Mouse (Mus musculus): ENCODE data around the gene Arl15. TPM values are rescaled to one million over a fixed set of nuclear protein-coding genes. Genes with fewer than 3 reads are reported as not detected.

Gene Arl15
- polyA plus RNA-seq, 1 experiment from 2014 or later: 19.0 TPM

DNA sequence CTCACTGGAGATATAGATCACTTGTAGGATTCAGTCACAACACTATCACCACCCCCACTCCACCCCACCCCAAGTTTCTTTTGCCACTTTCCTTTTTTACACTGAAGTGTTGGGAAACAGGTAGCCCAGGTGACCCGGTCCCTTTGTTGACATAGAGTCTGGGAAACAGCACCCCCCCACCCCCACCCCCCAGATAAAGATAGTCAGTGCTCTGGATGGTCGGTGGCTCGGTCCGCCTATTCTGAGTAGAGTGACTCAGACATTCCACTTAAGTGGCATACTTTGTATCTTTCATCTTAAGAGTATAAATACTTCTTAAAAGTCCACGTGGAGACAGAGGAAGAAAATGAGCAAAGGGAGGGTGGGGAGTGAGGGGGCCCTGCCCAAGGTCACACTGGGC lies 292.0 kb downstream of the Arl15 start:
- no peak for ATAC-seq (ENCODE audit: low FRiP score)
- H3K4me3 ChIP-seq (ENCODE audit: low read depth, low read length): no peak overlapping the region
- no peak for DNase-seq (ENCODE audit: low spot score)
- no peaks in the 10 kb centered on the region for H3K36me3 ChIP-seq (ENCODE audit: control insufficient read depth, insufficient read depth, low read length)
- 89% methylated on average over 5 of the region's 5 CpGs for WGBS
- H3K9ac ChIP-seq (ENCODE audit: low read depth, low read length): no peak overlapping the region
- H3K27me3 ChIP-seq (ENCODE audit: control insufficient read depth, insufficient read depth, low read length): no peaks in the 10 kb centered on the region
- H3K9me3 ChIP-seq (ENCODE audit: control insufficient read depth, low read length): no peaks in the 10 kb centered on the region
- no peaks in the 10 kb centered on the region for H3K4me1 ChIP-seq (replicated peaks; ENCODE audit: control insufficient read depth, insufficient read depth, low read length)
- no peak overlapping the region for H3K27ac ChIP-seq (ENCODE audit: low read depth, low read length)
- H3K4me2 ChIP-seq (replicated peaks; ENCODE audit: low read depth, low read length): no peak overlapping the region

DNA sequence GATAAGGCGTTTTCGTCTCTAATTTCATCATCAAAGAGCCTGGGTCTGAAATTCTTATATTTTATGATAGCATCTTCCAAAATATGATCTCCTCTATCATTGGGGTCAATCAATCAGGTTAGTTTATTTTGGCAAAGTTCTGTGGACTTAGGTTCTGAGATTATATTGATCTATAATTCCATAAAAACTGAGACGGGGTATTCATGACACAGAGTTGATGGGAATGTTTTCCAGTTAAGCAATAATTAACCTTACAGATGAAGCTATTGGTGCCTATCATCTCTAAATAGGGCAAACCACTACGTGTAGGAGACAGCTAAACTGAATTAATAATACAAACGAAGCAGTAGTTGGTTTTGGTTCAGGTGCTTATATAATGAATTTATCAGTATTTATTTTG lies 292.5 kb downstream of the Arl15 start:
- no peak for ATAC-seq (ENCODE audit: low FRiP score)
- Histone ChIP-seq H3K4me2 (replicated peaks; ENCODE audit: low read depth, low read length) (no peak overlapping the region), H3K9ac (ENCODE audit: low read depth, low read length) (no peak overlapping the region), H3K27me3 (ENCODE audit: control insufficient read depth, insufficient read depth, low read length) (no peaks in the 10 kb centered on the region), H3K4me3 (ENCODE audit: low read depth, low read length) (no peak overlapping the region), H3K9me3 (ENCODE audit: control insufficient read depth, low read length) (no peaks in the 10 kb centered on the region), H3K4me1 (replicated peaks; ENCODE audit: control insufficient read depth, insufficient read depth, low read length) (no peaks in the 10 kb centered on the region), H3K27ac (ENCODE audit: low read depth, low read length) (no peak overlapping the region), H3K36me3 (ENCODE audit: control insufficient read depth, insufficient read depth, low read length) (no peaks in the 10 kb centered on the region)
- DNase-seq (ENCODE audit: low spot score): no peak
- WGBS: 93% methylated on average over 5 of the region's 5 CpGs

GRCm38 (mm10) chr13:114087696-114088465 lies 293.6 kb downstream of the Arl15 start:
- Histone ChIP-seq H3K4me2 (replicated peaks; ENCODE audit: low read depth, low read length) (no peak overlapping the region), H3K4me3 (ENCODE audit: low read depth, low read length) (no peak overlapping the region), H3K27ac (ENCODE audit: low read depth, low read length) (no peak overlapping the region), H3K9ac (ENCODE audit: low read depth, low read length) (no peak overlapping the region), H3K27me3 (ENCODE audit: control insufficient read depth, insufficient read depth, low read length) (no peaks in the 10 kb centered on the region), H3K9me3 (ENCODE audit: control insufficient read depth, low read length) (no peaks in the 10 kb centered on the region), H3K36me3 (ENCODE audit: control insufficient read depth, insufficient read depth, low read length) (no peaks in the 10 kb centered on the region), H3K4me1 (replicated peaks; ENCODE audit: control insufficient read depth, insufficient read depth, low read length) (no peaks in the 10 kb centered on the region)
- ATAC-seq (ENCODE audit: low FRiP score) (no peak), DNase-seq (ENCODE audit: low spot score) (no peak)
- 91% methylated on average over 10 of the region's 10 CpGs for WGBS

DNA sequence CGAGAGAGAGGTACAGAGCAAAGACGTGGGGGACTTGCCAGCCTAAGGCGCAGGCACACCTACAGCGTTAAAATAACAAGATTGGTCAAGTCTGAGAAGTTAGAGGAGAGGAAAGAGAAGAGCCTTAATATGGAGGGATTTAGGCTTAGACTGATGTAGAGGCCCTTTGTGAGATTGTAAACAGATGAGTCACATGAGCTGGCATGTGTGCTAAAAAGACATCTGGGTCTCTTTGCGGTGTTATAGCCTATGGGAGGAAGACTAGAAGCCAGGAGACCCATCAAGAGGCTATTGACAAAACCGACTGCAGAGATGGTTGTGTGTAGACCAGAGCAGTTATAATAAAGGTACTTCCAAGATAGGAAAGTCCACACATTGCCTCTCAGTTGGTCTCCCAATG lies 296.5 kb downstream of the Arl15 start:
- WGBS: 94% methylated on average over 6 of the region's 6 CpGs

DNA sequence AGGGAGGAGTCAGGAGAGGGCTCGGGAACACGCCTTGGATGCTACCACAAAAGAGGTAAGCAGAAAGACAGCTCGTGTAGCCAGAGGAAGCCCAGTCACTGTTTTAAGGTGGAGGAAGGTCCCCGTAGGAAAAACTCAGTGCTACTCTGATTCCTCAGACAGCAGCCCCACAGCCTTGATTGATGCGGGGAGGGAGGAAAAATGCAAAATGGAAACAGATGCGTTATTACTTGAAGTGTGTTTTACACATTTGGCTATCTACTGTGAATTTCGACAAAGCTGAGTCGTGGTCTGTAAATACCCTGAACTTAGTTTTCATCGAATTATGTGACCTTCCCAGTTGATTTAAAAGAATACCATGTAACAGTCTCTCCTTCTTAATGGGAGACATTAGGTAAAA lies 296.9 kb downstream of the Arl15 start:
- no peaks in the 10 kb centered on the region for H3K27me3 ChIP-seq (ENCODE audit: control insufficient read depth, insufficient read depth, low read length)
- no peak overlapping the region for H3K4me2 ChIP-seq (replicated peaks; ENCODE audit: low read depth, low read length)
- WGBS: 72% methylated on average over 9 of the region's 9 CpGs
- H3K36me3 ChIP-seq (ENCODE audit: control insufficient read depth, insufficient read depth, low read length): no peaks in the 10 kb centered on the region
- H3K9ac ChIP-seq (ENCODE audit: low read depth, low read length): no peak overlapping the region
- H3K27ac ChIP-seq (ENCODE audit: low read depth, low read length): no peak overlapping the region
- H3K4me3 ChIP-seq (ENCODE audit: low read depth, low read length): no peak overlapping the region
- no peak for DNase-seq (ENCODE audit: low spot score)
- H3K4me1 ChIP-seq (replicated peaks; ENCODE audit: control insufficient read depth, insufficient read depth, low read length): no peaks in the 10 kb centered on the region
- no peaks in the 10 kb centered on the region for H3K9me3 ChIP-seq (ENCODE audit: control insufficient read depth, low read length)
- ATAC-seq (ENCODE audit: low FRiP score): no peak

More for the DNA sequence above, 296.5 kb downstream of the Arl15 start:
- Histone ChIP-seq H3K9me3 (ENCODE audit: control insufficient read depth, low read length) (no peaks in the 10 kb centered on the region), H3K4me3 (ENCODE audit: low read depth, low read length) (no peak overlapping the region), H3K4me1 (replicated peaks; ENCODE audit: control insufficient read depth, insufficient read depth, low read length) (no peaks in the 10 kb centered on the region), H3K27me3 (ENCODE audit: control insufficient read depth, insufficient read depth, low read length) (no peaks in the 10 kb centered on the region), H3K4me2 (replicated peaks; ENCODE audit: low read depth, low read length) (no peak overlapping the region), H3K9ac (ENCODE audit: low read depth, low read length) (no peak overlapping the region), H3K36me3 (ENCODE audit: control insufficient read depth, insufficient read depth, low read length) (no peaks in the 10 kb centered on the region), H3K27ac (ENCODE audit: low read depth, low read length) (no peak overlapping the region)
- no peak for ATAC-seq (ENCODE audit: low FRiP score)
- no peak for DNase-seq (ENCODE audit: low spot score)

GRCm38 (mm10) chr13:114094151-114094875 lies 300.0 kb downstream of the Arl15 start:
- Histone ChIP-seq H3K4me3 (ENCODE audit: low read depth, low read length) (no peak overlapping the region), H3K9me3 (ENCODE audit: control insufficient read depth, low read length) (no peaks in the 10 kb centered on the region), H3K4me1 (replicated peaks; ENCODE audit: control insufficient read depth, insufficient read depth, low read length) (no peaks in the 10 kb centered on the region), H3K27ac (ENCODE audit: low read depth, low read length) (no peak overlapping the region), H3K9ac (ENCODE audit: low read depth, low read length) (no peak overlapping the region), H3K36me3 (ENCODE audit: control insufficient read depth, insufficient read depth, low read length) (no peaks in the 10 kb centered on the region), H3K27me3 (ENCODE audit: control insufficient read depth, insufficient read depth, low read length) (no peaks in the 10 kb centered on the region), H3K4me2 (replicated peaks; ENCODE audit: low read depth, low read length) (no peak overlapping the region)
- DNase-seq (ENCODE audit: low spot score): no peak
- ATAC-seq (ENCODE audit: low FRiP score): no peak
- WGBS: 94% methylated on average over 7 of the region's 7 CpGs

DNA sequence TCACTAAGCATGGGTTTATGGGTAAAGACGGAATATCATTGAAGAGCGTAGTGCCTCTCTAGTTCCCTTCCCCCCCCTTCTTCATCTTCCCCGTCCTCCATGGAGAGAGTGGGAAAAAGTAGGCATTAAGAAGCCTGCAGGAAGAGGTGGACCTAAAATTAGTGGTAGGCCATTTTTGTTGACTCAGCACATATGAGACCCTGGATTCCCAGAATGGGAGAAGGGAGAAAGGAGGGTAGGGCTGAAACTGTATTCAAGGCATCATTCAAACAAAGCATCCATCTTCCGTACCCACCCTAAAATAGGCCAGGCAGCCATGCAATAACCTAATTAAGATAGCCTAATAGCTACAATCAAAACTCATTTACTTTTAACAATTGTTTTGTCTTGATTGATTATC lies 301.1 kb downstream of the Arl15 start:
- WGBS: 89% methylated on average over 4 of the region's 4 CpGs
- ATAC-seq (ENCODE audit: low FRiP score) (no peak), DNase-seq (ENCODE audit: low spot score) (no peak)
- no peak overlapping the region for H3K27ac ChIP-seq (ENCODE audit: low read depth, low read length)
- H3K9me3 ChIP-seq (ENCODE audit: control insufficient read depth, low read length): no peaks in the 10 kb centered on the region
- H3K36me3 ChIP-seq (ENCODE audit: control insufficient read depth, insufficient read depth, low read length): no peaks in the 10 kb centered on the region
- H3K4me3 ChIP-seq (ENCODE audit: low read depth, low read length): no peak overlapping the region
- H3K9ac ChIP-seq (ENCODE audit: low read depth, low read length): no peak overlapping the region
- no peak overlapping the region for H3K4me2 ChIP-seq (replicated peaks; ENCODE audit: low read depth, low read length)
- H3K27me3 ChIP-seq (ENCODE audit: control insufficient read depth, insufficient read depth, low read length): no peaks in the 10 kb centered on the region
- H3K4me1 ChIP-seq (replicated peaks; ENCODE audit: control insufficient read depth, insufficient read depth, low read length): no peaks in the 10 kb centered on the region

DNA sequence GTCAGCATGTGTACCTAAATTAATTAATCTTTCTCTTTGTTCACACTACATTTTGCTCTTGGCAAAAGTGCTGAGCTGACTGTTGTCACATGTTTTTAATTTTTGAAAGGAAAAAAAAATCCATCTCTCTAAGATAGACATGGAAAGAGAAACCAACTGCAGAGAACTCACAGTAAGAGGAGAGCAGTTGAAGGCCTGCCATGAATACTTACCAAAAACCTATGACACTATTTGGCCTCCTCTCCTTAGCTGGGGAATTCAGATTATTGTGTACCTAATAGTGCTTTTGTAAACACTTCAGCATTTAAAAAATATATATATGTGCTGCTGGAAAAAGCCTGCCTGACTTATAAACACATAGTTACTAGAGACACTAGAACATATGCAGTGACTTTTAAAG lies 302.1 kb downstream of the Arl15 start:
- H3K27ac ChIP-seq (ENCODE audit: low read depth, low read length): no peak overlapping the region
- H3K4me1 ChIP-seq (replicated peaks; ENCODE audit: control insufficient read depth, insufficient read depth, low read length): no peaks in the 10 kb centered on the region
- no peaks in the 10 kb centered on the region for H3K36me3 ChIP-seq (ENCODE audit: control insufficient read depth, insufficient read depth, low read length)
- no peak overlapping the region for H3K4me3 ChIP-seq (ENCODE audit: low read depth, low read length)
- H3K4me2 ChIP-seq (replicated peaks; ENCODE audit: low read depth, low read length): no peak overlapping the region
- H3K9me3 ChIP-seq (ENCODE audit: control insufficient read depth, low read length): no peaks in the 10 kb centered on the region
- no peaks in the 10 kb centered on the region for H3K27me3 ChIP-seq (ENCODE audit: control insufficient read depth, insufficient read depth, low read length)
- ATAC-seq (ENCODE audit: low FRiP score): no peak
- no peak overlapping the region for H3K9ac ChIP-seq (ENCODE audit: low read depth, low read length)
- no peak for DNase-seq (ENCODE audit: low spot score)

GRCm38 (mm10) chr13:114101155-114101554 lies 306.9 kb downstream of the Arl15 start:
- Histone ChIP-seq H3K4me2 (replicated peaks; ENCODE audit: low read depth, low read length) (no peak overlapping the region), H3K4me3 (ENCODE audit: low read depth, low read length) (no peak overlapping the region), H3K36me3 (ENCODE audit: control insufficient read depth, insufficient read depth, low read length) (no peaks in the 10 kb centered on the region), H3K4me1 (replicated peaks; ENCODE audit: control insufficient read depth, insufficient read depth, low read length) (no peaks in the 10 kb centered on the region), H3K9me3 (ENCODE audit: control insufficient read depth, low read length) (no peaks in the 10 kb centered on the region), H3K27ac (ENCODE audit: low read depth, low read length) (no peak overlapping the region), H3K9ac (ENCODE audit: low read depth, low read length) (no peak overlapping the region), H3K27me3 (ENCODE audit: control insufficient read depth, insufficient read depth, low read length) (no peaks in the 10 kb centered on the region)
- DNase-seq (ENCODE audit: low spot score): no peak
- WGBS: 81% methylated on average over 5 of the region's 5 CpGs
- ATAC-seq (ENCODE audit: low FRiP score): no peak

Measured in hindbrain, embryonic 11.5 days (tissue).